27 mouse cellular contexts compared by ENCODE assay signal in the genomic region with DNA sequence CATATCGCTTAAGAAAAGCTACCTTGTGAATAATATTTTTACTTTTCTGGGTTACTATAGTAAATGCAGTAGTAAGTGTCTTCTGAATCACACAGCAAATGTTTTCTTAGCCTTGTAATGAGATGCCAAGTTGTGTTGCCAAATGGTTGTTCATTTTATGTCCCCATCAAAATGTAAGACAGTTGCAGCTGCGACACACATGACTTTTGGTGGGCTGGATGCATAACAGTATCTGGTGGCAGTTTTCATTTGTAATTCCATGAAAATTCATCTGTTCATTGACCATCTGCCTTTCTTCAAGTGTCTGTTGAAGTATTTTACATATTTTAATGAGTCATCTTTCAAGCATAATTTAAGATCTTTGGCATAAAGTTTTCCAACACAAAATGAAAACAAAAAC.
A peak's percentile ranks its signal among the peaks of the same experiment; 100 is the strongest.
DNase-seq lines count a peak whose midpoint lies in the region; ATAC-seq and TF ChIP-seq lines count a peak whose summit lies in the region.
"Had no signal": no experiment of that assay in that cellular context is flagged by ENCODE, and none has a peak within 500 bp of the region (broad histone marks: within the 10 kb centered on the region; RNA-seq: fewer than 3 reads in every experiment).

No protein-coding gene starts in this region.

- H3K4me1 ChIP-seq in embryonic facial prominence, embryonic 14.5 days (ENCODE audit: control insufficient read depth, insufficient read depth, low read length), result no peaks in the 10 kb centered on the region
- no peaks in the 10 kb centered on the region for H3K4me1 ChIP-seq in embryonic facial prominence, embryonic 10.5 days
- no peaks in the 10 kb centered on the region for H3K4me1 ChIP-seq in kidney, postnatal 0 days (replicated peaks; ENCODE audit: insufficient read depth, low read length)
- H3K4me1 ChIP-seq in forebrain, postnatal 0 days (ENCODE audit: insufficient read depth), result no peaks in the 10 kb centered on the region
- no peaks in the 10 kb centered on the region for H3K4me1 ChIP-seq in heart, embryonic 10.5 days
- H3K4me1 ChIP-seq: heart, embryonic 15.5 days; kidney, embryonic 15.5 days; liver, embryonic 15.5 days; midbrain, embryonic 10.5 days; midbrain, embryonic 15.5 days had no signal

- no peaks in the 10 kb centered on the region for H3K27me3 ChIP-seq in embryonic facial prominence, embryonic 14.5 days (replicated peaks; ENCODE audit: control insufficient read depth, insufficient read depth, low read length)
- H3K27me3 ChIP-seq in embryonic facial prominence, embryonic 10.5 days (replicated peaks; ENCODE audit: low read depth, poor library complexity, severe bottlenecking), result no peaks in the 10 kb centered on the region
- no peaks in the 10 kb centered on the region for H3K27me3 ChIP-seq in kidney, postnatal 0 days (ENCODE audit: insufficient read depth, low read length)
- no peaks in the 10 kb centered on the region for H3K27me3 ChIP-seq in forebrain, postnatal 0 days (ENCODE audit: insufficient read depth, low read length)
- H3K27me3 ChIP-seq in heart, embryonic 10.5 days (ENCODE audit: insufficient read depth, poor library complexity, severe bottlenecking), result no peaks in the 10 kb centered on the region
- H3K27me3 ChIP-seq: heart, embryonic 15.5 days; kidney, embryonic 15.5 days; liver, embryonic 15.5 days; midbrain, embryonic 15.5 days had no signal

- TF ChIP-seq CTCF in kidney, postnatal 0 days (IDR thresholded peaks at IDR 0.05; ENCODE audit: low read depth), result no peak
- no peak for TF ChIP-seq CTCF in forebrain, postnatal 0 days (IDR thresholded peaks at IDR 0.05; ENCODE audit: low read depth)

- 80% methylated on average over 2 of the region's 2 CpGs for WGBS in embryonic facial prominence, embryonic 14.5 days
- WGBS in embryonic facial prominence, embryonic 10.5 days, result 91% methylated on average over 2 of the region's 2 CpGs
- WGBS in kidney, postnatal 0 days, result 89% methylated on average over 2 of the region's 2 CpGs
- WGBS in forebrain, postnatal 0 days, result 59% methylated on average over 2 of the region's 2 CpGs
- WGBS in heart, embryonic 10.5 days, result 94% methylated on average over 2 of the region's 2 CpGs

- DNase-seq in embryonic facial prominence, embryonic 14.5 days (ENCODE audit: low spot score), result peak; percentile 28
- no peak for DNase-seq in embryonic facial prominence, embryonic 10.5 days (ENCODE audit: low spot score)
- peak; percentile 4 for DNase-seq in kidney, postnatal 0 days (ENCODE audit: low spot score)
- DNase-seq in kidney, postnatal 14 days, result no peak
- peak; percentile 78 for DNase-seq in forebrain, postnatal 0 days
- DNase-seq in telencephalon, adult 2 months (ENCODE audit: low read depth, low spot score), result peak; percentile 16
- DNase-seq in lung, postnatal 25 days (ENCODE audit: low spot score), result no peak
- DNase-seq in heart, embryonic 10.5 days (ENCODE audit: low spot score), result no peak
- DNase-seq: adrenal gland, postnatal 14 days; cerebellum, adult 2 months; cerebellum, postnatal 14 days; gastrocnemius, postnatal 14 days; kidney, adult 18-20 months; kidney, postnatal 4 days; liver; lung, embryonic 14.5 days; lung, postnatal 14 days; spleen, adult 18-20 months; thymus, adult 18-20 months; thymus, postnatal 25 days had no signal

- ATAC-seq in embryonic facial prominence, embryonic 14.5 days (ENCODE audit: low read depth), result no peak
- ATAC-seq in kidney, postnatal 0 days (replicated peaks; ENCODE audit: low FRiP score, low read depth), result no peak
- peak; percentile 97 for ATAC-seq in forebrain, postnatal 0 days
- ATAC-seq: hindbrain, embryonic 16.5 days; midbrain, embryonic 15.5 days had no signal

- no peak overlapping the region for H3K4me3 ChIP-seq in embryonic facial prominence, embryonic 14.5 days (ENCODE audit: low read depth, low read length)
- no peak overlapping the region for H3K4me3 ChIP-seq in embryonic facial prominence, embryonic 10.5 days
- no peak overlapping the region for H3K4me3 ChIP-seq in kidney, postnatal 0 days (replicated peaks; ENCODE audit: low read depth, low read length)
- H3K4me3 ChIP-seq in forebrain, postnatal 0 days (ENCODE audit: low read depth, low read length), result no peak overlapping the region
- no peak overlapping the region for H3K4me3 ChIP-seq in heart, embryonic 10.5 days
- H3K4me3 ChIP-seq: heart, embryonic 15.5 days; kidney, embryonic 15.5 days; liver, embryonic 15.5 days; midbrain, embryonic 10.5 days; midbrain, embryonic 15.5 days had no signal

- H3K4me2 ChIP-seq in embryonic facial prominence, embryonic 14.5 days (ENCODE audit: low read depth, low read length), result no peak overlapping the region
- H3K4me2 ChIP-seq in kidney, postnatal 0 days (ENCODE audit: low read length), result no peak overlapping the region
- H3K4me2 ChIP-seq in forebrain, postnatal 0 days (ENCODE audit: low read depth), result no peak overlapping the region
- H3K4me2 ChIP-seq: heart, embryonic 15.5 days; kidney, embryonic 15.5 days; liver, embryonic 15.5 days; lung, embryonic 14.5 days; midbrain, embryonic 15.5 days had no signal

- no peaks in the 10 kb centered on the region for H3K9me3 ChIP-seq in embryonic facial prominence, embryonic 14.5 days (ENCODE audit: control insufficient read depth, low read length)
- H3K9me3 ChIP-seq in embryonic facial prominence, embryonic 10.5 days, result no peaks in the 10 kb centered on the region
- no peaks in the 10 kb centered on the region for H3K9me3 ChIP-seq in kidney, postnatal 0 days (replicated peaks; ENCODE audit: low read length)
- no peaks in the 10 kb centered on the region for H3K9me3 ChIP-seq in forebrain, postnatal 0 days (ENCODE audit: low read length)
- no peaks in the 10 kb centered on the region for H3K9me3 ChIP-seq in heart, embryonic 10.5 days
- H3K9me3 ChIP-seq: heart, embryonic 15.5 days; kidney, embryonic 15.5 days; liver, embryonic 15.5 days; midbrain, embryonic 10.5 days; midbrain, embryonic 15.5 days had no signal

- H3K36me3 ChIP-seq in embryonic facial prominence, embryonic 14.5 days (ENCODE audit: control insufficient read depth, insufficient read depth, low read length), result no peaks in the 10 kb centered on the region
- no peaks in the 10 kb centered on the region for H3K36me3 ChIP-seq in embryonic facial prominence, embryonic 10.5 days (replicated peaks)
- no peaks in the 10 kb centered on the region for H3K36me3 ChIP-seq in kidney, postnatal 0 days (ENCODE audit: insufficient read depth, low read length)
- H3K36me3 ChIP-seq in forebrain, postnatal 0 days (ENCODE audit: insufficient read depth), result no peaks in the 10 kb centered on the region
- no peaks in the 10 kb centered on the region for H3K36me3 ChIP-seq in heart, embryonic 10.5 days
- H3K36me3 ChIP-seq: G1E; heart, embryonic 15.5 days; kidney, embryonic 15.5 days; liver, embryonic 15.5 days; midbrain, embryonic 10.5 days; midbrain, embryonic 15.5 days had no signal

- H3K27ac ChIP-seq in embryonic facial prominence, embryonic 14.5 days (replicated peaks; ENCODE audit: low read depth, low read length), result no peak overlapping the region
- H3K27ac ChIP-seq in embryonic facial prominence, embryonic 10.5 days (replicated peaks), result no peak overlapping the region
- H3K27ac ChIP-seq in kidney, postnatal 0 days, result no peak overlapping the region
- H3K27ac ChIP-seq in forebrain, postnatal 0 days (ENCODE audit: low read depth, low read length), result no peak overlapping the region
- H3K27ac ChIP-seq in heart, embryonic 10.5 days, result no peak overlapping the region
- H3K27ac ChIP-seq: heart, embryonic 15.5 days; kidney, embryonic 15.5 days; liver, embryonic 15.5 days; midbrain, embryonic 10.5 days; midbrain, embryonic 15.5 days had no signal

- no peak overlapping the region for H3K9ac ChIP-seq in embryonic facial prominence, embryonic 14.5 days (ENCODE audit: low read depth, low read length)
- H3K9ac ChIP-seq in kidney, postnatal 0 days (ENCODE audit: low read depth, low read length), result no peak overlapping the region
- H3K9ac ChIP-seq in forebrain, postnatal 0 days, result no peak overlapping the region
- H3K9ac ChIP-seq: heart, embryonic 15.5 days; kidney, embryonic 15.5 days; liver, embryonic 15.5 days; lung, embryonic 14.5 days; midbrain, embryonic 15.5 days had no signal

Comparison
In these comparisons a context has a peak if more than half of its experiments do, and no peak if none do; other contexts are left out.
1. DNase-seq: peak in embryonic facial prominence, embryonic 14.5 days (single experiment), kidney, postnatal 0 days (single experiment), forebrain, postnatal 0 days (single experiment) and telencephalon, adult 2 months (single experiment); none in embryonic facial prominence, embryonic 10.5 days (single experiment), kidney, postnatal 14 days (single experiment), lung, postnatal 25 days (single experiment) and heart, embryonic 10.5 days (single experiment).